Mouse (Mus musculus): ENCODE results near the gene Asb8. TPM values are rescaled to one million over a fixed set of nuclear protein-coding genes. Genes with fewer than 3 reads are reported as not detected.

Asb8 gene
- polyA plus RNA-seq, 1 experiment from 2014 or later: 37.2 TPM

- H3K9ac ChIP-seq (ENCODE audit: low read depth, low read length): no peak overlapping the region
- DNase-seq (ENCODE audit: low spot score) (no peak), ATAC-seq (replicated peaks; ENCODE audit: low FRiP score) (no peak)
- H3K4me1 ChIP-seq (replicated peaks; ENCODE audit: control insufficient read depth, insufficient read depth, low read length): no peaks in the 10 kb centered on the region
- H3K27me3 ChIP-seq (replicated peaks; ENCODE audit: control insufficient read depth, insufficient read depth, low read length): no peaks in the 10 kb centered on the region
- no peaks in the 10 kb centered on the region for H3K9me3 ChIP-seq (ENCODE audit: control insufficient read depth, low read length)
- 92% methylated on average over 13 of the region's 13 CpGs for WGBS
- H3K4me2 ChIP-seq: no peak overlapping the region
- no peak overlapping the region for H3K27ac ChIP-seq (ENCODE audit: low read depth, low read length)
- H3K4me3 ChIP-seq (ENCODE audit: low read depth, low read length): no peak overlapping the region
- peaks cover 21% of the 10 kb centered on the region for H3K36me3 ChIP-seq (ENCODE audit: control insufficient read depth, insufficient read depth, low read length)
Measured at GRCm38 (mm10) chr15:98135671-98136070, 29.8 kb downstream of the Asb8 start.

- Histone ChIP-seq H3K36me3 (ENCODE audit: control insufficient read depth, insufficient read depth, low read length) (peaks cover 23% of the 10 kb centered on the region), H3K27ac (ENCODE audit: low read depth, low read length) (no peak overlapping the region), H3K4me3 (ENCODE audit: low read depth, low read length) (no peak overlapping the region), H3K9ac (ENCODE audit: low read depth, low read length) (no peak overlapping the region), H3K27me3 (replicated peaks; ENCODE audit: control insufficient read depth, insufficient read depth, low read length) (no peaks in the 10 kb centered on the region), H3K9me3 (ENCODE audit: control insufficient read depth, low read length) (no peaks in the 10 kb centered on the region), H3K4me2 (no peak overlapping the region), H3K4me1 (replicated peaks; ENCODE audit: control insufficient read depth, insufficient read depth, low read length) (no peaks in the 10 kb centered on the region)
- DNase-seq (ENCODE audit: low spot score) (no peak), ATAC-seq (replicated peaks; ENCODE audit: low FRiP score) (no peak)
- WGBS: 87% methylated on average over 3 of the region's 3 CpGs
Measured at GRCm38 (mm10) chr15:98134666-98135065, 30.8 kb downstream of the Asb8 start.

- no peak overlapping the region for H3K4me3 ChIP-seq (ENCODE audit: low read depth, low read length)
- 94% methylated on average over 4 of the region's 4 CpGs for WGBS
- ATAC-seq (replicated peaks; ENCODE audit: low FRiP score) (no peak), DNase-seq (ENCODE audit: low spot score) (no peak)
- H3K4me2 ChIP-seq: no peak overlapping the region
- no peak overlapping the region for H3K9ac ChIP-seq (ENCODE audit: low read depth, low read length)
- no peaks in the 10 kb centered on the region for H3K4me1 ChIP-seq (replicated peaks; ENCODE audit: control insufficient read depth, insufficient read depth, low read length)
- no peaks in the 10 kb centered on the region for H3K9me3 ChIP-seq (ENCODE audit: control insufficient read depth, low read length)
- H3K27me3 ChIP-seq (replicated peaks; ENCODE audit: control insufficient read depth, insufficient read depth, low read length): no peaks in the 10 kb centered on the region
- no peak overlapping the region for H3K27ac ChIP-seq (ENCODE audit: low read depth, low read length)
- H3K36me3 ChIP-seq (ENCODE audit: control insufficient read depth, insufficient read depth, low read length): peaks cover 23% of the 10 kb centered on the region
Measured at GRCm38 (mm10) chr15:98134034-98134433, 31.4 kb downstream of the Asb8 start.

GRCm38 (mm10) chr15:98133471-98133870 is 32.0 kb downstream of the Asb8 start:
- Histone ChIP-seq H3K27me3 (replicated peaks; ENCODE audit: control insufficient read depth, insufficient read depth, low read length) (no peaks in the 10 kb centered on the region), H3K4me3 (ENCODE audit: low read depth, low read length) (no peak overlapping the region), H3K27ac (ENCODE audit: low read depth, low read length) (no peak overlapping the region), H3K4me2 (no peak overlapping the region), H3K4me1 (replicated peaks; ENCODE audit: control insufficient read depth, insufficient read depth, low read length) (no peaks in the 10 kb centered on the region), H3K9me3 (ENCODE audit: control insufficient read depth, low read length) (no peaks in the 10 kb centered on the region), H3K9ac (ENCODE audit: low read depth, low read length) (no peak overlapping the region), H3K36me3 (ENCODE audit: control insufficient read depth, insufficient read depth, low read length) (peaks cover 23% of the 10 kb centered on the region)
- ATAC-seq (replicated peaks; ENCODE audit: low FRiP score) (no peak), DNase-seq (ENCODE audit: low spot score) (no peak)
- 82% methylated on average over 3 of the region's 3 CpGs for WGBS

- ATAC-seq (replicated peaks; ENCODE audit: low FRiP score): no peak; the same call in 1 of the 2 replicates
- Histone ChIP-seq H3K27me3 (replicated peaks; ENCODE audit: control insufficient read depth, insufficient read depth, low read length) (no peaks in the 10 kb centered on the region), H3K36me3 (ENCODE audit: control insufficient read depth, insufficient read depth, low read length) (peaks cover 27% of the 10 kb centered on the region), H3K9me3 (ENCODE audit: control insufficient read depth, low read length) (no peaks in the 10 kb centered on the region), H3K9ac (ENCODE audit: low read depth, low read length) (no peak overlapping the region), H3K4me1 (replicated peaks; ENCODE audit: control insufficient read depth, insufficient read depth, low read length) (no peaks in the 10 kb centered on the region), H3K27ac (ENCODE audit: low read depth, low read length) (no peak overlapping the region), H3K4me3 (ENCODE audit: low read depth, low read length) (no peak overlapping the region), H3K4me2 (no peak overlapping the region)
- DNase-seq (ENCODE audit: low spot score): no peak
- WGBS: 89% methylated on average over 15 of the region's 15 CpGs
Measured at GRCm38 (mm10) chr15:98131942-98132655, 33.3 kb downstream of the Asb8 start.

GRCm38 (mm10) chr15:98131451-98131850 is 34.0 kb downstream of the Asb8 start:
- Histone ChIP-seq H3K36me3 (ENCODE audit: control insufficient read depth, insufficient read depth, low read length) (peaks cover 26% of the 10 kb centered on the region), H3K4me2 (no peak overlapping the region), H3K9ac (ENCODE audit: low read depth, low read length) (no peak overlapping the region), H3K9me3 (ENCODE audit: control insufficient read depth, low read length) (no peaks in the 10 kb centered on the region), H3K4me1 (replicated peaks; ENCODE audit: control insufficient read depth, insufficient read depth, low read length) (no peaks in the 10 kb centered on the region), H3K27ac (ENCODE audit: low read depth, low read length) (no peak overlapping the region), H3K27me3 (replicated peaks; ENCODE audit: control insufficient read depth, insufficient read depth, low read length) (no peaks in the 10 kb centered on the region), H3K4me3 (ENCODE audit: low read depth, low read length) (no peak overlapping the region)
- 94% methylated on average over 7 of the region's 7 CpGs for WGBS
- ATAC-seq (replicated peaks; ENCODE audit: low FRiP score) (no peak), DNase-seq (ENCODE audit: low spot score) (no peak)

- Histone ChIP-seq H3K4me1 (replicated peaks; ENCODE audit: control insufficient read depth, insufficient read depth, low read length) (no peaks in the 10 kb centered on the region), H3K36me3 (ENCODE audit: control insufficient read depth, insufficient read depth, low read length) (peaks cover 25% of the 10 kb centered on the region), H3K4me3 (ENCODE audit: low read depth, low read length) (no peak overlapping the region), H3K9ac (ENCODE audit: low read depth, low read length) (no peak overlapping the region), H3K27ac (ENCODE audit: low read depth, low read length) (no peak overlapping the region), H3K9me3 (ENCODE audit: control insufficient read depth, low read length) (no peaks in the 10 kb centered on the region), H3K4me2 (no peak overlapping the region), H3K27me3 (replicated peaks; ENCODE audit: control insufficient read depth, insufficient read depth, low read length) (no peaks in the 10 kb centered on the region)
- ATAC-seq (replicated peaks; ENCODE audit: low FRiP score) (no peak), DNase-seq (ENCODE audit: low spot score) (no peak)
- 94% methylated on average over 4 of the region's 4 CpGs for WGBS
Measured at GRCm38 (mm10) chr15:98131001-98131400, 34.4 kb downstream of the Asb8 start.

- DNase-seq (ENCODE audit: low spot score): no peak
- peaks cover 13% of the 10 kb centered on the region for H3K4me1 ChIP-seq (replicated peaks; ENCODE audit: control insufficient read depth, insufficient read depth, low read length)
Measured at GRCm38 (mm10) chr15:98120831-98121230, 44.6 kb downstream of the Asb8 start.

GRCm38 (mm10) chr15:98119363-98119762 is 46.1 kb downstream of the Asb8 start:
- Histone ChIP-seq H3K4me2 (no peak overlapping the region), H3K4me1 (replicated peaks; ENCODE audit: control insufficient read depth, insufficient read depth, low read length) (peaks cover 22% of the 10 kb centered on the region), H3K27me3 (replicated peaks; ENCODE audit: control insufficient read depth, insufficient read depth, low read length) (no peaks in the 10 kb centered on the region), H3K27ac (ENCODE audit: low read depth, low read length) (no peak overlapping the region), H3K36me3 (ENCODE audit: control insufficient read depth, insufficient read depth, low read length) (peaks cover 25% of the 10 kb centered on the region), H3K9ac (ENCODE audit: low read depth, low read length) (no peak overlapping the region), H3K4me3 (ENCODE audit: low read depth, low read length) (no peak overlapping the region), H3K9me3 (ENCODE audit: control insufficient read depth, low read length) (no peaks in the 10 kb centered on the region)
- WGBS: 90% methylated on average over 12 of the region's 12 CpGs
- ATAC-seq (replicated peaks; ENCODE audit: low FRiP score) (no peak), DNase-seq (ENCODE audit: low spot score) (no peak)

More at GRCm38 (mm10) chr15:98120831-98121230, 44.6 kb downstream of the Asb8 start:
- Histone ChIP-seq H3K4me2 (no peak overlapping the region), H3K9me3 (ENCODE audit: control insufficient read depth, low read length) (no peaks in the 10 kb centered on the region), H3K36me3 (ENCODE audit: control insufficient read depth, insufficient read depth, low read length) (peaks cover 27% of the 10 kb centered on the region), H3K27ac (ENCODE audit: low read depth, low read length) (no peak overlapping the region), H3K9ac (ENCODE audit: low read depth, low read length) (no peak overlapping the region), H3K4me3 (ENCODE audit: low read depth, low read length) (no peak overlapping the region), H3K27me3 (replicated peaks; ENCODE audit: control insufficient read depth, insufficient read depth, low read length) (no peaks in the 10 kb centered on the region)
- no peak for ATAC-seq (replicated peaks; ENCODE audit: low FRiP score)
- whole genome bisulfite sequencing: 91% methylated on average over 20 of the region's 20 CpGs
